Mouse (Mus musculus): ENCODE data around the gene Dhx8.

Dhx8 gene

GRCm38 (mm10) chr11:101756616-101757015 lies 23.9 kb downstream of the Dhx8 start:
- DNase-seq = no peak

GRCm38 (mm10) chr11:101757366-101757765 lies 24.6 kb downstream of the Dhx8 start:
- no peak for DNase-seq

GRCm38 (mm10) chr11:101758431-101758830 lies 25.7 kb downstream of the Dhx8 start:
- no peak for DNase-seq

- no peak for DNase-seq
Measured at GRCm38 (mm10) chr11:101759530-101759929, 26.8 kb downstream of the Dhx8 start.

GRCm38 (mm10) chr11:101763723-101764122 lies 31.0 kb downstream of the Dhx8 start:
- no peak for DNase-seq

GRCm38 (mm10) chr11:101764546-101764945 lies 31.8 kb downstream of the Dhx8 start:
- no peak for DNase-seq

GRCm38 (mm10) chr11:101767326-101767725 lies 34.6 kb downstream of the Dhx8 start:
- DNase-seq = no peak

GRCm38 (mm10) chr11:101768721-101769120 lies 36.0 kb downstream of the Dhx8 start:
- DNase-seq = no peak

- DNase-seq = no peak
Measured at GRCm38 (mm10) chr11:101770266-101770665, 37.5 kb downstream of the Dhx8 start.

- DNase-seq = no peak
Measured at GRCm38 (mm10) chr11:101772027-101772426, 39.3 kb downstream of the Dhx8 start.

- DNase-seq = peak; percentile 58 to 70
Measured at GRCm38 (mm10) chr11:101772449-101772848, 39.7 kb downstream of the Dhx8 start.

- DNase-seq = no peak
Measured at GRCm38 (mm10) chr11:101776846-101777245, 44.1 kb downstream of the Dhx8 start.

- DNase-seq = no peak
Measured at GRCm38 (mm10) chr11:101783135-101783534, 50.4 kb downstream of the Dhx8 start.

GRCm38 (mm10) chr11:101783584-101783983 lies 50.9 kb downstream of the Dhx8 start:
- DNase-seq = no peak

GRCm38 (mm10) chr11:101784072-101784471 lies 51.4 kb downstream of the Dhx8 start:
- DNase-seq = no peak

GRCm38 (mm10) chr11:101784488-101785142 lies 51.9 kb downstream of the Dhx8 start:
- no peak for DNase-seq

- peak; percentile 70 to 78 for DNase-seq
Measured at GRCm38 (mm10) chr11:101785143-101785851, 52.6 kb downstream of the Dhx8 start, which contains the start of gene Etv4. Etv4 (minus strand) TSS chr11:101785371.

- no peak for DNase-seq
Measured at GRCm38 (mm10) chr11:101785852-101786205, 53.1 kb downstream of the Dhx8 start.

GRCm38 (mm10) chr11:101786651-101787050 lies 53.9 kb downstream of the Dhx8 start:
- peak; percentile 63 to 64 for DNase-seq

- DNase-seq = no peak
Measured at GRCm38 (mm10) chr11:101787432-101787831, 54.7 kb downstream of the Dhx8 start.

GRCm38 (mm10) chr11:101790811-101791526 lies 58.2 kb downstream of the Dhx8 start:
- DNase-seq = peak in 1 of 2 experiments; percentile 20

GRCm38 (mm10) chr11:101797355-101797754 lies 64.6 kb downstream of the Dhx8 start:
- no peak for DNase-seq

GRCm38 (mm10) chr11:101798083-101798482 lies 65.4 kb downstream of the Dhx8 start:
- peak in 1 of 2 experiments; percentile 14 for DNase-seq

GRCm38 (mm10) chr11:101801386-101801785 lies 68.7 kb downstream of the Dhx8 start:
- no peak for DNase-seq
